Mouse (Mus musculus): Measurements from ENCODE around the gene Flii. TPM values are rescaled to one million over a fixed set of nuclear protein-coding genes. Genes with fewer than 3 reads are reported as not detected.

Flii gene
- polyA plus RNA-seq (2015; fragmentation: Nextera tagmentation; extraction: Ambion mirVana), result 65.2 and 68.7 TPM in 2 replicates

- Histone ChIP-seq H3K4me3 (peak within 1 kb of the TSS; percentile 81), H3K9ac (peak within 1 kb of the TSS; percentile 81), H3K27ac (peak within 1 kb of the TSS; percentile 89), H3K4me2 (peak within 1 kb of the TSS; percentile 72), H3K36me3 (peaks cover 49% of the 10 kb centered on the region), H3K4me1 (peaks cover 27% of the 10 kb centered on the region), H3K9me3 (no peaks in the 10 kb centered on the region), H3K27me3 (no peaks in the 10 kb centered on the region)
- peak; percentile 50 for ATAC-seq (ENCODE audit: insufficient number of reproducible peaks, insufficient read depth, low FRiP score, low TSS enrichment, low read depth)
- WGBS, result under 1% methylated on average over 70 of the region's 71 CpGs
Observed at GRCm38 (mm10) chr11:60726601-60727391, at the start of gene Flii. Flii (minus strand) TSS chr11:60727263.

DNA sequence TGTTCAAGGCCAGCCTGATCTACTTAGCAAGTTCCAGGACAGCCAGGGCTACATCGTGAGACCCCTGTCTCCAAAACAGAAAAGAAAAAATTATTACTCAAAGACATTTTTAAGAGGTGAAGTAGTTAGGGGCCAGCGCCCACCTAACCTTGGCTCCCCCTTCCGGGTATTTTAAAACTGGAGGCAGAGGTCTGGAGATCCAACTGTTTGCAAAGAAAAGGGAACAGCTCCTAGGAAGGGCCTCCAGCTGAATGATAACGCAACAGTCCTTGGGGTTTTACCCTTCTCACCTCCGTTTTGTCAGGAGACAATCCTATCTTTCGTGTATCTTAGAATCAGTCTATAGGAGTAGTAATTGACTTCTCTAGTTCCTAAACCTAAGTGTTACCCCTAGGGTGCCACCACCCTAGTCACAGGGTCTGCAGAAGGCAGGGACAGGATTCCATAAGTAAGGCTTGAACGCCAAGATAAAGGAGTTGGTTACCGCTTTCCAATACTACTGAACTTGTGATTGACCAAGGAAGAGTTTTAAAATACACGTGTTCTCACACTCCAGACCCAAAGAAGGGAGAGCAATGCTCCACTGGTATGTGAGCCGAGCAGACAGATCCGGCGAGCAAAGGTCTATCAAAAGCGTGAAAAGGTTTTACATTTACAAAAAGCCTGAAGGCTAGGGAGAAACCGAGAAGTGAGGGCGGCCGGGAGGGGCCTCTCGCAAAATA is 49.2 kb upstream of the Flii start:
- H3K9ac ChIP-seq, result peak overlapping the region; percentile 86
- WGBS, result 4% methylated on average over 17 of the region's 17 CpGs
- H3K36me3 ChIP-seq, result peaks cover 27% of the 10 kb centered on the region
- H3K9me3 ChIP-seq, result no peaks in the 10 kb centered on the region
- H3K4me2 ChIP-seq, result peak overlapping the region; percentile 73
- H3K27me3 ChIP-seq, result no peaks in the 10 kb centered on the region
- H3K4me3 ChIP-seq, result peak overlapping the region; percentile 64
- no peak for ATAC-seq (ENCODE audit: insufficient number of reproducible peaks, insufficient read depth, low FRiP score, low TSS enrichment, low read depth)
- peaks cover 54% of the 10 kb centered on the region for H3K4me1 ChIP-seq
- H3K27ac ChIP-seq, result peak overlapping the region; percentile 92

DNA sequence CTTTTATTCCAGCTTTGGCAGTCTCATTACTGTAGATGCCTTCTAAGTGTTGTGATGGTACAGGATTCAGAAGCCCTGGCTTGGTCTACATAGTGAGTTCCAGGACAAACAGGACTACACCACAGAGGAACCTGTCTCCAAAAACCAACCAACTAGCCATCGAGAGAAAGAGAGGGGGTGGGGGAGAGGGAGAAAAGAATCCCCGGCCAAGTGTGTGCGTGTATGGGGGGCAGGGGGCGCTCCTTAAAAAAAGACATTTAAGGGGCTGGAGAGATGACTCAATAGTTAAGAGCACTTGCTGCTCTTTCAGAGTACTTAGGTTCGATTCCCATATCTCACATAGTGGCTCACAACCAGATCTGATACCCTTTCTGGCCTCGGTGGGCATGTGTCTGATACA is 48.5 kb upstream of the Flii start:
- 46% methylated on average over 6 of the region's 6 CpGs for WGBS
- no peaks in the 10 kb centered on the region for H3K27me3 ChIP-seq
- peak overlapping the region; percentile 73 for H3K4me2 ChIP-seq
- H3K9ac ChIP-seq, result peak overlapping the region; percentile 86
- peaks cover 20% of the 10 kb centered on the region for H3K36me3 ChIP-seq
- H3K27ac ChIP-seq, result no peak overlapping the region
- H3K9me3 ChIP-seq, result no peaks in the 10 kb centered on the region
- no peak for ATAC-seq (ENCODE audit: insufficient number of reproducible peaks, insufficient read depth, low FRiP score, low TSS enrichment, low read depth)
- H3K4me3 ChIP-seq, result peak overlapping the region; percentile 64
- H3K4me1 ChIP-seq, result peaks cover 47% of the 10 kb centered on the region

GRCm38 (mm10) chr11:60774841-60775240 is 47.8 kb upstream of the Flii start:
- no peak overlapping the region for H3K27ac ChIP-seq
- ATAC-seq (ENCODE audit: insufficient number of reproducible peaks, insufficient read depth, low FRiP score, low TSS enrichment, low read depth), result no peak
- H3K4me3 ChIP-seq, result peak overlapping the region; percentile 64; the same call in 1 of the 2 replicates
- H3K9me3 ChIP-seq, result no peaks in the 10 kb centered on the region
- H3K9ac ChIP-seq, result no peak overlapping the region; the same call in 1 of the 2 replicates
- peak overlapping the region; percentile 73 for H3K4me2 ChIP-seq
- WGBS, result 68% methylated on average over 1 of the region's 1 CpGs
- no peaks in the 10 kb centered on the region for H3K27me3 ChIP-seq
- peaks cover 40% of the 10 kb centered on the region for H3K4me1 ChIP-seq
- H3K36me3 ChIP-seq, result peaks cover 13% of the 10 kb centered on the region

DNA sequence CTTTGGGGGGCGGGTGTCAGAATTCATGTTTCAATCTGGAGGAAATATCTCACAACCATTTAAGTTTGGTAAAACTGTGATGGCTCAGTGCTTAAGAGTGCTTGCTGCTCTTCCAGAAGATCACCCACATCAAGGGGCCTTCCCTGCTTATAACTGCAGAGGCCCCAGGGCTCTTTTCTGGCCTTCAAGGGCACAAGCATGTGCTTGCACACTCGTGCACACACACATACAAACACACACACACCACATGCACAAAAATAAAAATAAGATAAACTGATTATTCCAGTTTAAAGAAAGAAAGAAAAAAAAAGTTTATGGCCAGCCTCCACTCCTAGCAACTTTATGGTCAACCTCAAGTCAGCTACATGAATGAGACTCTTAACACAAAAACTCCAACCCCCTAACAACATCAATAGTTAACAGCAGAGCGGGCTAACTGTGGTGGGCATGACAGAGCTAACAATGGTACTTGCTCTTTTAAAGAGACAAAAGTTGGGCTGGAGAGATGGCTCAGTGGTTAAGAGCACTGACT is 47.2 kb upstream of the Flii start:
- Histone ChIP-seq H3K4me1 (peaks cover 34% of the 10 kb centered on the region), H3K4me3 (no peak overlapping the region), H3K36me3 (peaks cover 6% of the 10 kb centered on the region), H3K9ac (no peak overlapping the region), H3K27me3 (no peaks in the 10 kb centered on the region), H3K9me3 (no peaks in the 10 kb centered on the region), H3K27ac (no peak overlapping the region), H3K4me2 (no peak overlapping the region)
- no peak for ATAC-seq (ENCODE audit: insufficient number of reproducible peaks, insufficient read depth, low FRiP score, low TSS enrichment, low read depth)
- 81% methylated on average over 3 of the region's 3 CpGs for WGBS

DNA sequence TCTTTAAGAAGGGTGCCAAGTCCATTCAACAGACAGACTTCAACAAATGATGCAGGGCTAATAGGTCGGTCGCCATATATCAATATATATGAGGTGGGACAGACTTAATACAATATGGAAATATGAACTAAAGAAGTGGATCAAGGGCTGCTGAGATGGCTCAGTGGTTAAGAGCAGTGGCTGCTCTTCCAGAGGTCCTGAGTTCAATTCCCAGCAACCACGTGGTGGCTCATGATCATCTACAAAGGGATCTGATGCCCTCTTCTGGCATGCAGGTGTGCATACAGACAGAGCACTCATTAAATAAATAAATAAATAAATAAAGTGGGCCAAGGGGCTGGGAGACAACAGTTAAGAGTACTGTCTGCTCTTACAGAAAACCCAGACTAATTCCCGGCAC is 45.1 kb upstream of the Flii start:
- Histone ChIP-seq H3K27ac (no peak overlapping the region), H3K9ac (no peak overlapping the region), H3K4me2 (no peak overlapping the region), H3K36me3 (no peaks in the 10 kb centered on the region), H3K4me3 (no peak overlapping the region), H3K27me3 (no peaks in the 10 kb centered on the region), H3K4me1 (peaks cover 19% of the 10 kb centered on the region), H3K9me3 (no peaks in the 10 kb centered on the region)
- ATAC-seq (ENCODE audit: insufficient number of reproducible peaks, insufficient read depth, low FRiP score, low TSS enrichment, low read depth), result no peak
- 86% methylated on average over 4 of the region's 4 CpGs for WGBS

DNA sequence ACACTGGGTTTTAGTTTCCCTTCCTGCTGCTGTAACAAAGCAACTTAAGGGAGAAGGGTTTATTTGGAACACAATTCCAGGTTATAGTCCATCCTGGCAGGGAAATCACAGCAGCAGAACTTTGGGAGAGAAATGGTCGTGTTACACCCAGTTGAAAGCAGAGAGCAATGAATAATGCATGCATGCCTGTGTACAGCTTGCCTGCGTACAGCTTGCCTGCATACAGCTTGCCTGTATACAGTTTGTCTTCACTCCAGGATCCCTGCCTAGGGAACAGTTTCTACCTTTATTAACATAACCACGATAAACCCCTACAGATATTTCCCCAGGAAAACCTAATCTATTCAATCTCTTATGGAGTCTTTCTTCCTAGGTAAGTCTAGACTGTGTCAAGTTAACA is 43.7 kb upstream of the Flii start:
- no peak overlapping the region for H3K4me3 ChIP-seq
- H3K9me3 ChIP-seq, result no peaks in the 10 kb centered on the region
- peaks cover 14% of the 10 kb centered on the region for H3K4me1 ChIP-seq
- no peak for ATAC-seq (ENCODE audit: insufficient number of reproducible peaks, insufficient read depth, low FRiP score, low TSS enrichment, low read depth)
- no peak overlapping the region for H3K4me2 ChIP-seq
- no peak overlapping the region for H3K9ac ChIP-seq
- H3K27me3 ChIP-seq, result no peaks in the 10 kb centered on the region
- WGBS, result 76% methylated on average over 3 of the region's 3 CpGs
- H3K36me3 ChIP-seq, result no peaks in the 10 kb centered on the region
- H3K27ac ChIP-seq, result no peak overlapping the region

DNA sequence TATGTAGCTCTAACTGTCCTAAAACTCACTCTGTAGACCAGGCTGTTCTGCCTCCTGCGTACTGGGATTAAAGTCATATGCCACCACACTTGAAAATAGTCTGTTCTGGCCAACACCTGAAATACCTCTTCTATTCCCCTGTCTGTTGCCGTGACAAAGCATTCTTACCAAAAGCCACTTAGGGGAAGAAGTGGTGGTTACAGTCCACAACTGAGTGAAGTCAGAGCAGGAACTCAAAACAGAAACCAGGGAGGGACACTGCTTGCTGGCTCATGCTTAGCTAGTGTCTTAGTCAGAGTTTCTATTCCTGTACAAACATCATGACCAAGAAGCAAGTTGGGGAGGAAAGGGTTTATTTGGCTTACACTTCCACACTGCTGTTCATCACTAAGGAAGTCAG is 42.3 kb upstream of the Flii start:
- Histone ChIP-seq H3K4me2 (no peak overlapping the region), H3K9me3 (no peaks in the 10 kb centered on the region), H3K9ac (no peak overlapping the region), H3K4me1 (0 out of 2 replicates have a peak, but pooled peaks cover 3% of the 10 kb centered on the region), H3K36me3 (peaks cover 9% of the 10 kb centered on the region), H3K4me3 (no peak overlapping the region), H3K27me3 (no peaks in the 10 kb centered on the region), H3K27ac (no peak overlapping the region)
- WGBS, result 80% methylated on average over 2 of the region's 2 CpGs
- no peak for ATAC-seq (ENCODE audit: insufficient number of reproducible peaks, insufficient read depth, low FRiP score, low TSS enrichment, low read depth)

DNA sequence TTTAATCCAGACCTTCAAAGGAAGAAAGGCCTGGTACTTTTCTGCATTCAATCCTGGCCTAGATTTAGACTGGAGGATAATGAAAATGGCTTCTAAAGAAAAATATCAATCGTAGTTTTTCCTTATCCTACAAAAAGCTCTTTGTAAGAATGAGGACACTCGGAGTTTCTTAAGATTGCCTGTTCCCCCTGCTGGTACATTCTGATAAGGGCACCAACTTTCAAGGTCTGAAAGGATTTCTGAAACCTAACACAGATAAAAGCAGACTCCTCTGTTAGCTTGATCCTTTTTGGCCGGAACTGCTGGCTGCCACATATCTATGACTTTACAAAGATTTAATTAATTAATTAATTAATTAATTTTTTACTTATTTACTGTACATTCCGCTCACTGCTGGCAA is 39.9 kb upstream of the Flii start:
- ATAC-seq (ENCODE audit: insufficient number of reproducible peaks, insufficient read depth, low FRiP score, low TSS enrichment, low read depth), result no peak
- 84% methylated on average over 4 of the region's 4 CpGs for WGBS

DNA sequence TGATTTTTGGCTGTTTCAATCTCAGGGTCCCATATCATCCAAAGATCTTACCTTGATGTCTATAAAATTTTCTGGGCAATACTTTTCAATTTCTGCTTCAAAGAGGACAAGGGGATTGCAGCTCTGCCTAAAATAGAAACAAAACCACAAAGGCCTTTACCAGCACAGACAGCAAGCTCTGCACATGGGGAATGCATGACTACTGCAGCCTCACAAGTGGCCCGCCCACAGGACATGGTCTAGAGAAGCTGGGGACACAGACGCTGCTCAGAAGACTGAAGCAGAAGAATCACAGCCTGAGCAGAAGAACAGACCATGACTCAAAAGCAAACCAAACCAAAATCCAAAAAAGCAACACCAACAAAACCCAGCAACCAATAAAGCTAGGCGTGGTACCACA is 34.6 kb upstream of the Flii start:
- 86% methylated on average over 3 of the region's 3 CpGs for WGBS
- H3K36me3 ChIP-seq, result peaks cover 66% of the 10 kb centered on the region

More for the DNA sequence above, 39.9 kb upstream of the Flii start:
- Histone ChIP-seq H3K4me2 (no peak overlapping the region), H3K4me1 (no peaks in the 10 kb centered on the region), H3K27me3 (no peaks in the 10 kb centered on the region), H3K36me3 (peaks cover 23% of the 10 kb centered on the region), H3K4me3 (no peak overlapping the region), H3K9me3 (no peaks in the 10 kb centered on the region), H3K9ac (no peak overlapping the region), H3K27ac (no peak overlapping the region)

GRCm38 (mm10) chr11:60755570-60755969 is 28.5 kb upstream of the Flii start:
- H3K4me3 ChIP-seq, result no peak overlapping the region
- H3K9me3 ChIP-seq, result no peaks in the 10 kb centered on the region
- WGBS, result 89% methylated on average over 7 of the region's 7 CpGs
- peaks cover 88% of the 10 kb centered on the region for H3K36me3 ChIP-seq
- ATAC-seq (ENCODE audit: insufficient number of reproducible peaks, insufficient read depth, low FRiP score, low TSS enrichment, low read depth), result no peak
- no peak overlapping the region for H3K4me2 ChIP-seq
- no peaks in the 10 kb centered on the region for H3K4me1 ChIP-seq
- no peak overlapping the region for H3K27ac ChIP-seq
- H3K9ac ChIP-seq, result no peak overlapping the region
- no peaks in the 10 kb centered on the region for H3K27me3 ChIP-seq

More for the DNA sequence above, 34.6 kb upstream of the Flii start:
- H3K27me3 ChIP-seq, result no peaks in the 10 kb centered on the region
- H3K4me2 ChIP-seq, result no peak overlapping the region
- H3K9ac ChIP-seq, result no peak overlapping the region
- no peaks in the 10 kb centered on the region for H3K9me3 ChIP-seq
- no peaks in the 10 kb centered on the region for H3K4me1 ChIP-seq
- ATAC-seq (ENCODE audit: insufficient number of reproducible peaks, insufficient read depth, low FRiP score, low TSS enrichment, low read depth), result no peak
- no peak overlapping the region for H3K4me3 ChIP-seq
- H3K27ac ChIP-seq, result no peak overlapping the region

All from embryonic facial prominence, embryonic 13.5 days (tissue).